Mouse (Mus musculus): ENCODE measurements at regions not wholly inside any gene's neighbourhood (a gene's known extent, or its start where the extent isn't known, plus 50 kb on each side); places are given as distances from the start of the nearest gene placed in this dataset.

GRCm38 (mm10) chr13:90521758-90522245 is 383.4 kb downstream of the Atp6ap1l start:
- TF ChIP-seq POLR2A (IDR thresholded peaks at IDR 0.05; ENCODE audit: insufficient read depth, low read length) (no peak), EP300 (IDR thresholded peaks at IDR 0.05; ENCODE audit: insufficient read depth, low read depth, low read length) (no peak)
- Histone ChIP-seq H3K9me3 (replicated peaks; ENCODE audit: control insufficient read depth, insufficient read depth, low read length, poor library complexity, severe bottlenecking) (no peaks in the 10 kb centered on the region), H3K27ac (ENCODE audit: insufficient read depth, low read length) (no peak overlapping the region), H3K27me3 (ENCODE audit: control insufficient read depth, insufficient read depth, low read length, poor library complexity, severe bottlenecking) (no peaks in the 10 kb centered on the region), H3K36me3 (ENCODE audit: control insufficient read depth, insufficient read depth, low read length, poor library complexity, severe bottlenecking) (no peaks in the 10 kb centered on the region), H3K4me1 (ENCODE audit: control insufficient read depth, insufficient read depth, low read length) (no peaks in the 10 kb centered on the region), H3K4me3 (ENCODE audit: low read depth, low read length) (no peak overlapping the region), H3K9ac (ENCODE audit: low read depth, poor library complexity, severe bottlenecking) (no peak overlapping the region)

- Histone ChIP-seq H3K27me3 (ENCODE audit: control insufficient read depth, insufficient read depth, low read length, poor library complexity, severe bottlenecking) (no peaks in the 10 kb centered on the region), H3K9me3 (replicated peaks; ENCODE audit: control insufficient read depth, insufficient read depth, low read length, poor library complexity, severe bottlenecking) (no peaks in the 10 kb centered on the region), H3K9ac (ENCODE audit: low read depth, poor library complexity, severe bottlenecking) (no peak overlapping the region), H3K4me3 (ENCODE audit: low read depth, low read length) (no peak overlapping the region), H3K36me3 (ENCODE audit: control insufficient read depth, insufficient read depth, low read length, poor library complexity, severe bottlenecking) (no peaks in the 10 kb centered on the region), H3K27ac (ENCODE audit: insufficient read depth, low read length) (no peak overlapping the region), H3K4me1 (ENCODE audit: control insufficient read depth, insufficient read depth, low read length) (no peaks in the 10 kb centered on the region)
- TF ChIP-seq EP300 (IDR thresholded peaks at IDR 0.05; ENCODE audit: insufficient read depth, low read depth, low read length) (no peak), POLR2A (IDR thresholded peaks at IDR 0.05; ENCODE audit: insufficient read depth, low read length) (no peak), CTCF (IDR thresholded peaks at IDR 0.05; ENCODE audit: low read depth, low read length) (no peak)
Measured at GRCm38 (mm10) chr13:90520992-90521757, 384.0 kb downstream of the Atp6ap1l start.

- Histone ChIP-seq H3K27ac (ENCODE audit: insufficient read depth, low read length) (no peak overlapping the region), H3K9ac (ENCODE audit: low read depth, poor library complexity, severe bottlenecking) (no peak overlapping the region), H3K4me1 (ENCODE audit: control insufficient read depth, insufficient read depth, low read length) (no peaks in the 10 kb centered on the region), H3K4me3 (ENCODE audit: low read depth, low read length) (no peak overlapping the region), H3K27me3 (ENCODE audit: control insufficient read depth, insufficient read depth, low read length, poor library complexity, severe bottlenecking) (no peaks in the 10 kb centered on the region), H3K36me3 (ENCODE audit: control insufficient read depth, insufficient read depth, low read length, poor library complexity, severe bottlenecking) (no peaks in the 10 kb centered on the region), H3K9me3 (replicated peaks; ENCODE audit: control insufficient read depth, insufficient read depth, low read length, poor library complexity, severe bottlenecking) (no peaks in the 10 kb centered on the region)
- TF ChIP-seq CTCF (IDR thresholded peaks at IDR 0.05; ENCODE audit: low read depth, low read length) (no peak), POLR2A (IDR thresholded peaks at IDR 0.05; ENCODE audit: insufficient read depth, low read length) (no peak), EP300 (IDR thresholded peaks at IDR 0.05; ENCODE audit: insufficient read depth, low read depth, low read length) (no peak)
Measured at GRCm38 (mm10) chr13:90515773-90516503, 389.2 kb downstream of the Atp6ap1l start.

GRCm38 (mm10) chr13:90513867-90514266 is 391.3 kb downstream of the Atp6ap1l start:
- no peaks in the 10 kb centered on the region for H3K27me3 ChIP-seq (ENCODE audit: control insufficient read depth, insufficient read depth, low read length, poor library complexity, severe bottlenecking)
- no peaks in the 10 kb centered on the region for H3K9me3 ChIP-seq (replicated peaks; ENCODE audit: control insufficient read depth, insufficient read depth, low read length, poor library complexity, severe bottlenecking)
- no peaks in the 10 kb centered on the region for H3K36me3 ChIP-seq (ENCODE audit: control insufficient read depth, insufficient read depth, low read length, poor library complexity, severe bottlenecking)
- H3K4me3 ChIP-seq (ENCODE audit: low read depth, low read length), result no peak overlapping the region
- TF ChIP-seq EP300 (IDR thresholded peaks at IDR 0.05; ENCODE audit: insufficient read depth, low read depth, low read length) (no peak), POLR2A (IDR thresholded peaks at IDR 0.05; ENCODE audit: insufficient read depth, low read length) (no peak), CTCF (IDR thresholded peaks at IDR 0.05; ENCODE audit: low read depth, low read length) (no peak)
- no peaks in the 10 kb centered on the region for H3K4me1 ChIP-seq (ENCODE audit: control insufficient read depth, insufficient read depth, low read length)
- no peak overlapping the region for H3K27ac ChIP-seq (ENCODE audit: insufficient read depth, low read length)
- no peak overlapping the region for H3K9ac ChIP-seq (ENCODE audit: low read depth, poor library complexity, severe bottlenecking)

GRCm38 (mm10) chr13:90512786-90513401 is 392.3 kb downstream of the Atp6ap1l start:
- TF ChIP-seq EP300 (IDR thresholded peaks at IDR 0.05; ENCODE audit: insufficient read depth, low read depth, low read length), result no peak
- no peak for TF ChIP-seq CTCF (IDR thresholded peaks at IDR 0.05; ENCODE audit: low read depth, low read length)
- no peak for TF ChIP-seq POLR2A (IDR thresholded peaks at IDR 0.05; ENCODE audit: insufficient read depth, low read length)
- no peak overlapping the region for H3K4me3 ChIP-seq (ENCODE audit: low read depth, low read length)
- H3K36me3 ChIP-seq (ENCODE audit: control insufficient read depth, insufficient read depth, low read length, poor library complexity, severe bottlenecking), result no peaks in the 10 kb centered on the region
- H3K9ac ChIP-seq (ENCODE audit: low read depth, poor library complexity, severe bottlenecking), result no peak overlapping the region
- H3K9me3 ChIP-seq (replicated peaks; ENCODE audit: control insufficient read depth, insufficient read depth, low read length, poor library complexity, severe bottlenecking), result no peaks in the 10 kb centered on the region
- H3K27me3 ChIP-seq (ENCODE audit: control insufficient read depth, insufficient read depth, low read length, poor library complexity, severe bottlenecking), result no peaks in the 10 kb centered on the region
- no peaks in the 10 kb centered on the region for H3K4me1 ChIP-seq (ENCODE audit: control insufficient read depth, insufficient read depth, low read length)
- H3K27ac ChIP-seq (ENCODE audit: insufficient read depth, low read length), result no peak overlapping the region
